Mouse (Mus musculus) urinary bladder, postnatal 10 days (tissue): ENCODE results near the gene Eif2ak2.

Experiments
- DNase-seq: peaks from one replicate; pipeline ENCODE4 v3.0.0; 2022; ENCODE audit warnings: low spot score

Eif2ak2 gene

GRCm38 (mm10) chr17:78834856-78835835 is 47.2 kb downstream of the Eif2ak2 start, which contains the start of the genes Heatr5b and Gpatch11:
Gene Heatr5b (minus strand): TSS chr17:78835364.
Gene Gpatch11 (plus strand): TSS chr17:78835567.
- DNase-seq = peak; percentile 98

- no peak for DNase-seq
Measured at GRCm38 (mm10) chr17:78824346-78824745, 58.0 kb downstream of the Eif2ak2 start.

DNA sequence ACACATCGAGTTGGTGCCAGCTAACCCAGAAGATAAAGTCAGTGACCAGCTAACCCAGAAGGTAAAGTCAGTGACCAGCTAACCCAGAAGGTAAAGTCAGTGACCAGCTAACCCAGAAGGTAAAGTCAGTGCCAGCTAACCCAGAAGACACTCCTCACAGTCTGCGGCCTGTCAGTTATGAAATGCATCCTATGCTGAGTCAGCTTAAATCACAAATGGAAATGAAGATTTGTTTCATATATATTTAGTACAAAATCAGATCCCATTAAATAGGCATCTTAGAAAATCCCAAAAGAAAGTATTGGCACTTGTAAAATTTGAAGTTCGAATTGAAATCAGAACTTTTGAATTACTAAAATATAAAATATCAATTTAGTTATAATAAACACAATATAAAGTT is 72.8 kb downstream of the Eif2ak2 start:
- DNase-seq = no peak

DNA sequence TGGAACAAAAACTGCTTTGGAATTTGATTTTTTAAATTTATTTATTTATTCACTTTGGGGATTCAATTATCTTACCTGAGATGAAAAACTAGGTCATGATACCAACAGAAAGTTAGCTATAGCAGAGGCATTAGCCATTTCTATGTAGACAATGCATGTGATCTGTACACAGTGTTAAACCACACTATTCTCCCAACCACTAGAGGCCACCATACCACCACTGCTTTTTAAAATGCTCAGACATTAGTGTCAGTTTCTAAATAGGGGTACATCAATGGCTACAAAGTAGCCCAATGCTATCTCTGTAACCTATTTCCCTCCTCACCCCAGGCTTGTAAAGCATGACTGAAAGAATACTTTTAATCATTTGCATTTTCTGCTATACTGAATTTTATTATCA is 73.4 kb downstream of the Eif2ak2 start:
- DNase-seq = no peak
